Mouse (Mus musculus) liver, embryonic 12.5 days (tissue): Measurements from ENCODE around the gene Irak3. TPM values are rescaled to one million over a fixed set of nuclear protein-coding genes. Genes with fewer than 3 reads are reported as not detected.
"Not testable (repeated sequence)": the region's sequence is repeated elsewhere in the genome, so short reads cannot be mapped to it uniquely, and the experiment has no call there.

Experiments used
- ATAC-seq: fragments of 200-750 bp; cut with Nextera tagmentation; 2 replicates; pipeline ENCODE4 v1.8.0; 2017; ENCODE audit warnings: moderate number of reproducible peaks, mild to moderate bottlenecking, moderate library complexity
- H3K27ac ChIP-seq: fragments of 300-500 bp; sonication (generic); 2 replicates; pipeline ENCODE4 v1.5.1; 2016; ENCODE audit warnings: mild to moderate bottlenecking
- H3K27me3 ChIP-seq: fragments of 300-500 bp; sonication (generic); replicated peaks from 2 replicates; pipeline ENCODE4 v1.6.1; 2016; ENCODE audit warnings: mild to moderate bottlenecking, moderate library complexity
- H3K36me3 ChIP-seq: fragments of 300-500 bp; sonication (generic); 2 replicates; pipeline ENCODE4 v1.6.1; 2016; ENCODE audit warnings: mild to moderate bottlenecking, moderate library complexity
- H3K4me1 ChIP-seq: fragments of 300-500 bp; sonication (generic); 2 replicates; pipeline ENCODE4 v1.6.1; 2016
- H3K4me2 ChIP-seq: fragments of 300-500 bp; sonication (generic); 2 replicates; pipeline ENCODE4 v1.6.1; 2016; ENCODE audit warnings: mild to moderate bottlenecking, moderate library complexity
- H3K4me3 ChIP-seq: fragments of 300-500 bp; sonication (generic); 2 replicates; pipeline ENCODE4 v1.5.1; 2016; ENCODE audit warnings: mild to moderate bottlenecking, moderate library complexity
- H3K9ac ChIP-seq: fragments of 300-500 bp; sonication (generic); 2 replicates; pipeline ENCODE4 v1.6.1; 2016; ENCODE audit warnings: mild to moderate bottlenecking, moderate library complexity
- H3K9me3 ChIP-seq: fragments of 300-500 bp; sonication (generic); replicated peaks from 2 replicates; pipeline ENCODE4 v1.6.1; 2016; ENCODE audit warnings: mild to moderate bottlenecking, moderate library complexity
- WGBS: fragments of 180-500 bp; shearing (Covaris S2); methylation state at CpG from one replicate; pipeline ENCODE4 v1.1.7; 2016; ENCODE audit not compliant: insufficient replicate concordance; 5-methylcytosine and 5-hydroxymethylcytosine counted together
- polyA plus RNA-seq: library from polyadenylated mRNA; unstranded; fragments of >200 nt; fragmentation: Nextera tagmentation; extraction: Ambion mirVana; gene quantifications from 2 replicates; pipeline ENCODE4 v1.2.1, GENCODE M21; 2016

Gene Irak3
- polyA plus RNA-seq, 1 experiment from 2014 or later, result 0.82 TPM

DNA sequence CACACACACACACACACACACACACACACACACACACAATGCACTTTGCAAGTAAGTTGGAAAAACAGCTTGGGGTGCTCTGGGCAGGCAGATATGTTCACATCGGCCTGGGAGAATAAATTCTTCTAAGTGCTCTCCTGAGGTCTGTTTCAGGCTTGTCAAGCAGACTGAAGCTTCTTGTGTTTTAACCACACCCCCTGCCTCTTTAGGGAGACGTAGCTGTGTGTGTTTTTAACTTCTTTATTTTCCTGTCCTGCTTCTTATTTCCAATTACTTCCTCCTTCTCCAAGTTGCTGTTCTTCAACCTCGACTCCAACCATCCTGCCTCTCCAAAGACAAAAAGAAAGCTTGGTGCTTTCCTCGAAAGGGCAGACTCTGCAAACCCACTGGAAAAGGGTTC is 61.7 kb downstream of the Irak3 start:
- Histone ChIP-seq H3K9me3 (no peaks in the 10 kb centered on the region), H3K36me3 (no peaks in the 10 kb centered on the region), H3K4me2 (no peak overlapping the region), H3K9ac (no peak overlapping the region), H3K4me3 (no peak overlapping the region), H3K4me1 (no peaks in the 10 kb centered on the region), H3K27ac (no peak overlapping the region), H3K27me3 (no peaks in the 10 kb centered on the region)
- ATAC-seq, result no peak
- WGBS, result 37% methylated on average over 4 of the region's 4 CpGs

DNA sequence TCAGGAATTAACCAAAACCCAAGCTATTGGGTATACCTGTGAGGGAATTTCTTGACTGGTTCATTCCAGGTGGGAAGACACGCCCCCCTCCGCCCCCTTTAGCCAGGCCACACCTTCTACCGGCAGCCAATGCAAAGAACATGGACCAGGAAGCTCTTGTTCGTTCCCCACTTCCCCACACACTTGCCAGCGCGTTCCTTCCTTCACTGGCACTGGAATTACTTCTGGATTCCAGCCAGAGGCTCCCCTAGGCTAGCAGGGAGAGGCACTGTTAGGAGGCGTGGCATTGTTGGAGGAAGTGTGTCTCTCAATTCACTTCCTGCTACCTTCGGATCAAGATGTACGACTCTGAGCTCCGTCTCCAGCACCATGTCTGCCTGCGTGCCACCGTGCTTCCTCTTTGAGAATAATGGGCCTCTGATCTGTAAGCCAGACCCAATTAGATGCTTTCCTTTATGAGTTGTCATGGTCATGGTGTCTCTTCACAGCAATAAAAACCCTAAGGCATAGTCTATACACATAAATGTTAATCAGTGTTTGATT is 65.8 kb downstream of the Irak3 start:
- ATAC-seq, result no peak
- H3K36me3 ChIP-seq, result no peaks in the 10 kb centered on the region
- no peaks in the 10 kb centered on the region for H3K27me3 ChIP-seq
- 51% methylated on average over 12 of the region's 12 CpGs for WGBS
- H3K4me1 ChIP-seq, result 0 out of 2 replicates have a peak, but pooled peaks cover 5% of the 10 kb centered on the region
- H3K4me2 ChIP-seq, result no peak overlapping the region
- H3K27ac ChIP-seq, result no peak overlapping the region
- no peaks in the 10 kb centered on the region for H3K9me3 ChIP-seq
- no peak overlapping the region for H3K9ac ChIP-seq
- H3K4me3 ChIP-seq, result no peak overlapping the region

DNA sequence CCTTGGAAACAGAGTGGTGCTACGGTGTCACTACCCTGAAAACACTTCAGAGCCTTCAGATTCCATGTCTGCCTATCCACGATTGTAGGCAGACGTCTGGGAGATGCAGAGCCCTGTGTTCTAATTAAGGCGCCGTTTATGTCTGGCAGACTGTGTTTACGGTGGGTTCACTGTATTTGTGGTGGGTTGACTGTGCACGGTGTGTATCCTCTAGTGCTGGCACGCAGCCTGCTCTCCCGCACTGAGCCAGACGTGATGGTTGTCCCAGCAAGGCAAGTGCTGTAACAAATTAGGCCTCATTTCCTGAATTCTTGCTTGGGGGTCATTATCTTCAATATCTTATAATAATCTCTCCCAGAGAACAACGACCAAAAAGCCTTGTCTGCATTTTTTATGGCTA is 68.2 kb downstream of the Irak3 start:
- H3K27me3 ChIP-seq, result peaks cover 8% of the 10 kb centered on the region; the same call in 1 of the 2 replicates
- no peak overlapping the region for H3K27ac ChIP-seq
- 64% methylated on average over 11 of the region's 11 CpGs for WGBS
- H3K9ac ChIP-seq, result no peak overlapping the region
- ATAC-seq, result no peak
- no peak overlapping the region for H3K4me3 ChIP-seq
- no peak overlapping the region for H3K4me2 ChIP-seq
- H3K9me3 ChIP-seq, result no peaks in the 10 kb centered on the region
- no peaks in the 10 kb centered on the region for H3K36me3 ChIP-seq
- H3K4me1 ChIP-seq, result 0 out of 2 replicates have a peak, but pooled peaks cover 5% of the 10 kb centered on the region

DNA sequence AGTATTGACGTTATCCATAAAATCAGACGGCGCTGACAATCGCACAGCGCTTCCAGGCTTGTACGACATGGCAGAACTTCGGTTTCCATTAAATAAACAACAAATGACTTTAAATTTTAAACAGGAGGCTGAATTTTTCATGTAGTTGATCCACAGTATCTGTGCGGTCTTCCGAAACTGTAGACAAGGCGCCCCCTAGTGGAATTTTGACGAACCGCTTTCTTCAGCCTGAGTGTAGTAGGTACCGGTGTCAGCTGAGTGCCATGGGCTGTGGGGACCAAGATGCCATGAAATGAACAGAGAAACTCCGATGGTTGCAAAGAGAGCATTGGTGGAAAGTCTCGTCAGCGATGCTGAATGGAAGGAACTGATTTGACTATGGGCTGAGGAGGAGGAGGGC is 71.3 kb downstream of the Irak3 start:
- H3K9me3 ChIP-seq, result no peaks in the 10 kb centered on the region
- H3K4me3 ChIP-seq, result no peak overlapping the region
- no peak for ATAC-seq
- H3K27me3 ChIP-seq, result peaks cover 19% of the 10 kb centered on the region; the same call in 1 of the 2 replicates
- 0 out of 2 replicates have a peak, but pooled peaks cover 5% of the 10 kb centered on the region for H3K4me1 ChIP-seq
- no peak overlapping the region for H3K27ac ChIP-seq
- H3K4me2 ChIP-seq, result no peak overlapping the region
- WGBS, result 50% methylated on average over 16 of the region's 16 CpGs
- no peak overlapping the region for H3K9ac ChIP-seq
- no peaks in the 10 kb centered on the region for H3K36me3 ChIP-seq

DNA sequence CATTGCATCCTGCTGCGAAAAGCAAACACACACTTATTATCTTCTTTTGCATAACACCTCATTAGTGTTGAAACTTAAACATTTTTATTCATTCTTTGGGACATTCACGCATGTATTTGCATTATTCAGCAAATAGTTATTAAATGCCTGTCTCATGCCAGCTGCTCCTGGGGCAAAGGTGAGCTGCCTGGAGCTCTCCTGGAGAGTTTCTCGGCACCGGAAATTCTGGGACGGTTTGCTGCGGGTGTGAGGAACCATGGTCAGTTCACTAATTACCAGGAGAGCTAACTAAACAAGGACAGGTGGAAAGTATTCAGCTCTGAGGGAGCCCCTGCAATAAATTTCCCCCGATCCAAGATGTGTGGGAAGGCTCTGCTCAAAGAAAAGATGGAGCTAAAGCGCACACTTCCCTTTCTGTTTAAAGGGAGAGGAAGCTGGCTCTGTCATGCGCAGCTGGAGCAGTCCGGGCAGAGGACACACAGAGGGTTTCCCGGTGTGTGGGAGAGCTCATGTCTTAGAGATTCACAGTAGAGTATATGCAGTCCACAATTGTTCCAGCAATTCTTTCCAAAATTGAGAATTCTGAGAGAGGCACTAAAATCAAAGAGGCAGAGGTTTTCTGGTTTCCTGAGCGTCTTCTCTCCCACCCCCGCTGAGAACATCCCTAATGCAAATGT is 73.2 kb downstream of the Irak3 start:
- Histone ChIP-seq H3K4me1 (0 out of 2 replicates have a peak, but pooled peaks cover 5% of the 10 kb centered on the region), H3K9ac (no peak overlapping the region), H3K9me3 (no peaks in the 10 kb centered on the region), H3K27ac (no peak overlapping the region), H3K4me3 (no peak overlapping the region), H3K36me3 (no peaks in the 10 kb centered on the region), H3K27me3 (peaks cover 19% of the 10 kb centered on the region; the same call in 1 of the 2 replicates), H3K4me2 (0 out of 2 replicates have a peak overlapping the region, but pooled peaks have one; percentile 19)
- WGBS, result 34% methylated on average over 13 of the region's 13 CpGs
- no peak for ATAC-seq

DNA sequence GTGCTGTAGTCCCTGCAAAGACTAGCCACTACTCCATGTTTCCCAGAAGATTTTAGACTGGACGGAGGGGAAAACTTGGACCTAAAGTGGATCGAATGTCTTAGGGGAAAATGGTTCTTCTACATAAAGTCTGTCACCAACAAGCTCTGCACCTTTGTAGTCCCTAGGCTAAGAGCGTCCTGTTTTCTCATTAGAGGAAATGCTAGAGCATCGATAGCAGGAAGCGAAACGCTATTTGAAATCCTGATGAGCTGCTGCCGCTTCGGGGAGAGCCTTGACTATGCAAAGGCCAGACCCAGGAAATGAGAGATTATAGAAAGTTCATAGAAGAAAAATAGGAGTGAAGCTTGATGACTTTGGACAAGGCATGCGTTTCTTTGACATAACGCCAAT is 76.5 kb downstream of the Irak3 start:
- H3K27ac ChIP-seq, result no peak overlapping the region
- no peak overlapping the region for H3K4me3 ChIP-seq
- no peak for ATAC-seq
- no peak overlapping the region for H3K9ac ChIP-seq
- WGBS, result 42% methylated on average over 10 of the region's 10 CpGs
- H3K27me3 ChIP-seq, result peaks cover 19% of the 10 kb centered on the region; the same call in 1 of the 2 replicates
- no peaks in the 10 kb centered on the region for H3K9me3 ChIP-seq
- no peaks in the 10 kb centered on the region for H3K4me1 ChIP-seq
- no peaks in the 10 kb centered on the region for H3K36me3 ChIP-seq
- no peak overlapping the region for H3K4me2 ChIP-seq

DNA sequence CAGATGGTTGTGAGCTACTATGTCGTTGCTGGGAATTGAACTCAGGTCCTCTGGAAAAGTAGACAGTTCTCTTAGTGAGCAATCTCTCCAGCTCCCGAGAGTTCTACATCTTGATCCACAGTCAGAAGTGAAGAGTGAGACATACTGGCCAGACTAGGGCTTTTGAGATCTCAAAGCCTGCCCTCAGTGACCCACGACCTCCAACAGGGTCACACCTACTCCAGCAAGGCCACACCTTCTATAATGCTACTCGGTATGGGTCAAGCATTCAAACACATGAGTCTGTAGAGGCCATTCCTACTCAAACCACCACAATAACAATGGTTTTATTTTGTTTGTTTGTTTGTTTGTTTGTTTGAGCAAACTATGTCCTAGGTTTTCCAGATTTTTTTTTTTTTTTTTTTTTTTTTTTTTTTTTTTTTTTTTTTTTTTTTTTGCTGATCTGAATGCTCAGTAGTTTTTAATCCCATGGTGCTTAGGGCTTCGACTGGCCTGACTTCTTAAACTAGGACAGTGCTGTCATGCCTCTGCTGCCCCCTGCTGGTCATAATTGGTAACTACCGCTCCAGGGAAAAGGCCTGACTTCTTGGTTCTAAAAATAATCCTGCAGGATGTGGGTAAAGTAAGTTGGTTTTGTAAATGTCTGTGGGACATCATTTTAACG is 77.0 kb downstream of the Irak3 start:
- Histone ChIP-seq H3K4me1 (no peaks in the 10 kb centered on the region), H3K36me3 (no peaks in the 10 kb centered on the region), H3K27ac (no peak overlapping the region), H3K4me3 (no peak overlapping the region), H3K4me2 (no peak overlapping the region), H3K9me3 (no peaks in the 10 kb centered on the region), H3K9ac (no peak overlapping the region), H3K27me3 (peaks cover 19% of the 10 kb centered on the region; the same call in 1 of the 2 replicates)
- 41% methylated on average over 7 of the region's 7 CpGs for WGBS
- ATAC-seq, result peak; percentile 66; the same call in 1 of the 2 replicates

DNA sequence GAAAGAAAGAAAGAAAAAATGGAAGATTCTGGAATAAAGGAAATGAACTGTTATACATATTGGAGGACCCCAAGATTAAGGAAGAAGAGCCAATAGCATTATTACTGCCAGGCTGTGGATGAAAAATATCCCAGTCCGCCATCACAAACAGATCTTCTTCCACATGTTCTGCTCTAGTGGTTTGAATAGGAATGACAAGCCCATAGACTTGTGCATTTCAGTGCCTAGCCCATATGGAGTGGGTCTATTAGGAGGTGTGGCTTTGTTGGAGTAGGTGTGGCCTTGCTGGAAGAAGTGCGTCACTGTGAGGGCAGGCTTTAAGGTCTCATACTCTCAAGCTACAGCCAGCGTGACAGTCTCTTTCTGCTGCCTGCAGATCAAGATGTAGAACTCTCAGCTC is 78.2 kb downstream of the Irak3 start:
- 71% methylated on average over 3 of the region's 3 CpGs for WGBS
- no peak for ATAC-seq
- H3K36me3 ChIP-seq, result no peaks in the 10 kb centered on the region
- no peak overlapping the region for H3K27ac ChIP-seq
- H3K27me3 ChIP-seq, result peaks cover 12% of the 10 kb centered on the region; the same call in 1 of the 2 replicates
- H3K4me2 ChIP-seq, result no peak overlapping the region
- no peaks in the 10 kb centered on the region for H3K9me3 ChIP-seq
- no peak overlapping the region for H3K9ac ChIP-seq
- no peak overlapping the region for H3K4me3 ChIP-seq
- no peaks in the 10 kb centered on the region for H3K4me1 ChIP-seq

DNA sequence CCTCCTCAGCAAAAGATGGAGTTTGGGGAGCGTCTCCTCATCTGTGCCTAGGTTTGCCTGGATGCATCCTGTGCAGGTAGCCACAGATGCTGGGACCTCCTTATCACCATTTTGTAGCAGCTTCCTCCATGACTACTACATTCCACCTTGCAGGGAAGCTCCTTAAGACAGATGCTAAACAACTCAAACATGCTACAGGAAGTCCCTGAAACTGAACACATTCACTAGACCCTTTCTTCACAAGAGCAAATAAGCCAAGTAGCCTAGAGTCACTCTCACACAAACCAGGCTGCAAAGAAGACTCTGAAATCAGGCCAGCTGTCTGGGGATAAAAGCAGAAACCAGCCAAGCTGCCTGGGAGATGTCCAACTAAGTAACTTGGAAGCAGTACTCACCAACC is 86.7 kb downstream of the Irak3 start:
- Histone ChIP-seq H3K9me3 (no peaks in the 10 kb centered on the region), H3K36me3 (peaks cover 9% of the 10 kb centered on the region), H3K4me1 (peaks cover 18% of the 10 kb centered on the region), H3K27me3 (no peaks in the 10 kb centered on the region), H3K9ac (no peak overlapping the region), H3K27ac (no peak overlapping the region), H3K4me3 (no peak overlapping the region), H3K4me2 (no peak overlapping the region)
- 71% methylated on average over 1 of the region's 1 CpGs for WGBS
- ATAC-seq, result no peak

DNA sequence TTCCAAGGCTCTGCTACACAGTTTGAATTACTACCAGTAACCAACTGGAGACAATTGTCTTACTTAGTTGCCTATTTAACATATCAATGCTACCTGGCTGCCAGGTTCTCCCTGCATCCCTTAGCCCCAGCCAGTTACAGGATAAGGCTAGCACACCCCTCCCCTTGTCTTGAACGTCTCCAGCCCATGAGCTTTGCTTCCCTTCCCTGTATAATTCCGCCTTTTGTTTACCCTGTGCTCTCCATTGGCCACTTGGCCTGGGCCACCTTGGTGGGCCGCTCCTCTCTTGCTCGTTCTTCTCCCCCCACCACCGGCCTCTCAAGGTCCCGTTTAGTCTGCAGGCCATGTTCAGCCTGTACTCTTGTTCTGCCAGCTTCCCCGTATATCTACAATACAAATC is 87.4 kb downstream of the Irak3 start:
- no peak for ATAC-seq
- Histone ChIP-seq H3K27me3 (no peaks in the 10 kb centered on the region), H3K4me2 (no peak overlapping the region), H3K9ac (no peak overlapping the region), H3K9me3 (no peaks in the 10 kb centered on the region), H3K4me1 (peaks cover 18% of the 10 kb centered on the region), H3K36me3 (peaks cover 17% of the 10 kb centered on the region), H3K27ac (no peak overlapping the region), H3K4me3 (no peak overlapping the region)
- 62% methylated on average over 7 of the region's 7 CpGs for WGBS

DNA sequence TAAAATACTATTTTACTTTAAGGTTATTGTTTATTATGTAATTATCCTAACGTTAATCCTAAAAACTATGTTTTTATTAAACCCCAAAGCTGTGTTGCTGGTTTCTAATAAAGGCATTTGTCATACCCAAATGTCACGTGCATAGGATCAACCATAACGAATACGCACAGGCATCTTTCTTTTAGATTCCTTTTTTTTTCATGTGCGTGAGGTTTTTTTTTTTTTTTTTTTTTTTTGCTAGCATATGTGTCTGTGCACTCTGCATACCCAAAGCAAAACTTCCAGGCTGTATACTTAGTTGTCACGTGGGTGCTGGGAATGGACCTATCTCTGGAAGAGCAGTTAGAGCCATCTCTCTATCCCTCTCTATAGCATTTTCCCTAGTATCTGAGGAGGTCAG is 88.0 kb downstream of the Irak3 start:
- H3K9me3 ChIP-seq, result no peaks in the 10 kb centered on the region
- no peak overlapping the region for H3K9ac ChIP-seq
- H3K4me3 ChIP-seq, result no peak overlapping the region
- peak overlapping the region; percentile 78 for H3K4me2 ChIP-seq
- peak overlapping the region; percentile 98; the same call in 1 of the 2 replicates for H3K27ac ChIP-seq
- 77% methylated on average over 6 of the region's 6 CpGs for WGBS
- ATAC-seq, result no peak
- no peaks in the 10 kb centered on the region for H3K27me3 ChIP-seq
- peaks cover 18% of the 10 kb centered on the region for H3K4me1 ChIP-seq
- H3K36me3 ChIP-seq, result peaks cover 20% of the 10 kb centered on the region

DNA sequence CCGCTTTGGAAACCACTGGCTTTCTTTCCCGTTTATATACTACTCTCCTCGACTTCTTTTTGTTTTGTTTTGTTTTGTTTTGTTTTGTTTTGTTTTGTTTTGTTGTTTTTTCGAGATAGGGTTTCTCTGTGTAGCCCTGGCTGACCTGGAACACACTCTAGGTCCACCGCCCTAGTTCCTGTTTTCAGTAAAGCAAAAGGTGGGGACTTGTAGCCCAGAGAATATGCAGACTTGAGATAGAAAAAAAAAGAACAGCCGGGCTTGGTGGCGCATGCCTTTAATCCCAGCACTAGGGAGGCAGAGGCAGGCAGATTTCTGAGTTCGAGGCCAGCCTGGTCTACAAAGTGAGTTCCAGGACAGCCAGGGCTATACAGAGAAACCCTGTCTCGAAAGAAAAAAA is 88.4 kb downstream of the Irak3 start:
- H3K27ac ChIP-seq, result peak overlapping the region; percentile 98
- not testable (repeated sequence) for H3K27me3 ChIP-seq, H3K9me3 ChIP-seq, ATAC-seq
- H3K4me2 ChIP-seq, result peak overlapping the region; percentile 78
- H3K9ac ChIP-seq, result peak overlapping the region; percentile 66
- H3K4me1 ChIP-seq, result peaks cover 18% of the 10 kb centered on the region
- 26% methylated on average over 9 of the region's 9 CpGs for WGBS
- H3K36me3 ChIP-seq, result peaks cover 25% of the 10 kb centered on the region
- H3K4me3 ChIP-seq, result peak overlapping the region; percentile 79
